Mouse (Mus musculus) olfactory bulb, adult 2 months (tissue): ENCODE results near the gene Sgce. TPM values are rescaled to one million over a fixed set of nuclear protein-coding genes. Genes with fewer than 3 reads are reported as not detected.

Experiments
- H3K27ac ChIP-seq: fragments of 200-500 bp; 2 replicates; pipeline ENCODE4 v1.5.1; 2012; ENCODE audit warnings: low read depth, low read length; ENCODE audit not compliant: insufficient read depth
- H3K4me1 ChIP-seq: fragments of 200-500 bp; 2 replicates; pipeline ENCODE4 v1.6.1; 2012; ENCODE audit warnings: low read length; ENCODE audit not compliant: control insufficient read depth, insufficient read depth
- H3K4me3 ChIP-seq: fragments of 200-500 bp; 2 replicates; pipeline ENCODE4 v1.5.1; 2012; ENCODE audit warnings: mild to moderate bottlenecking, low read depth, low read length, moderate library complexity; ENCODE audit not compliant: insufficient read depth
- CTCF ChIP-seq: fragments of 200-500 bp; IDR thresholded peaks from 2 replicates; pipeline ENCODE4 v1.5.1; 2012; ENCODE audit warnings: low read depth, mild to moderate bottlenecking, low read length, moderate library complexity; ENCODE audit not compliant: insufficient read depth
- POLR2A ChIP-seq: fragments of 200-500 bp; IDR thresholded peaks from 2 replicates; pipeline ENCODE4 v1.6.1; 2012; ENCODE audit warnings: mild to moderate bottlenecking, low read depth, low read length, moderate library complexity; ENCODE audit not compliant: insufficient read depth
- WGBS: fragments of 180-500 bp; shearing (Covaris S2); methylation state at CpG from one replicate; pipeline ENCODE4 v1.1.7; 2018; 5-methylcytosine and 5-hydroxymethylcytosine counted together
- polyA plus RNA-seq: library from polyadenylated mRNA; stranded (reverse); fragments of >200 nt; gene quantifications from 2 replicates; pipeline ENCODE4 v1.2.4, GENCODE M21; 2012; ENCODE audit warnings: low replicate concordance; ENCODE audit not compliant: missing spikeins, insufficient read depth, insufficient read length

The Sgce gene
- polyA plus RNA-seq, 1 experiment, result not detected

- WGBS, result 87% methylated on average over 2 of the region's 2 CpGs
- Histone ChIP-seq H3K27ac (no peak overlapping the region), H3K4me1 (no peaks in the 10 kb centered on the region), H3K4me3 (no peak overlapping the region)
- TF ChIP-seq POLR2A (no peak), CTCF (no peak)
Observed at GRCm38 (mm10) chr6:4728305-4728704, 18.7 kb downstream of the Sgce start.

DNA sequence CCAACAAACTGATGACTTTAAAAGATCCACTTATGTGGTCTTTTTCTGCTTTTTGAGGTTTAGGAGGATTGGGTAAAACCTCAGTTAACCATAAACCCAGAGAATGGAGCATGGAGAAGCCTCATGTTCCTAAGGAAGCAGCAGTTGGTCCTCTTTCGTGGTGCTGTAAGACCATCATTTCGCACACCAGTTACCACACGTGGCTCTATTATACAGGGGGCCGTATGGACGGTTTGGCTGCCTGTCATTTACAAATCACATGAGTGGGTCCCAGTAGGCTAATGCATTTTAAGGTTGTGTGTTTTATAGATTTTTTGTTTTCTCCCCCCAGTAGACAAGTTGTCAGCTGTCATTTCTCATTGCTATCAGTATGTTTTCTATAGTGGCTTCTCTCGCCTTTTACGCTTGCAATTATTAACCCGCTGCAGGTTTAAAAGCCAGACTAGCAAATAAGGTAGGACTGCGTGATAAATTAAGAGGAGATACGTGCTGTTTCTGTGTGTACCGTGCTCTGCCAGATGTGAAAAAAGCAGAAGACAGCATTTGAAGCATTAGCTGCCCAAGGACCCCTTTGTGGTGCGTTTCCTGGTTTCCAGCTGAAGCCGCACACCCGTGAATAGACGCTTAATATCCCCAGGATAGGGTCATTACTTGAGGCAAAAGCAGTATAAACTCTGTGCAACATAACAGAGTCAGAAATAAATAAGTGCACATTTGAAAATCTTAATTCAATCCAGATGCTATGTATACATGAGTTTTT is 22.8 kb downstream of the Sgce start:
- WGBS, result 84% methylated on average over 15 of the region's 15 CpGs
- Histone ChIP-seq H3K4me1 (no peaks in the 10 kb centered on the region), H3K4me3 (no peak overlapping the region), H3K27ac (no peak overlapping the region)
- no peak for TF ChIP-seq CTCF
- TF ChIP-seq POLR2A, result no peak

DNA sequence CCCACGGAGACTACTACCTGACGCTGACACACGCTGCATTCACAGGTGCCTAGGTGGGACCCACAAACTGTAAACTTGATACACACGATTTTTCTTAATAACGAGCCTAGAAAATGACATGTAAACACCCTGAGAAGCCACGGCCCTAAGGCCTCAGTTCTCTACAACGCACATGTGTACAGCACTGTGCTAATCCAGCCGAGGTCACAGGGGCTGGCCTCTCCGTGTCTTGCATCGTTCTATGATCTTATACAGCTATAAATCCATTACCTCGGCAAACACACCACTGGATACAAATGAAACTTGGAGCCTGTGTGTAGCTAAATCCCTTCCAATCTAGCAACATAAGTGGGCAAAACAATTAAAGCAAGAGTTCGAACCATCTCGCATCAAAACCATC is 24.3 kb downstream of the Sgce start:
- WGBS, result 86% methylated on average over 13 of the region's 13 CpGs
- Histone ChIP-seq H3K4me1 (no peaks in the 10 kb centered on the region), H3K4me3 (no peak overlapping the region), H3K27ac (no peak overlapping the region)
- TF ChIP-seq CTCF (no peak), POLR2A (no peak)

DNA sequence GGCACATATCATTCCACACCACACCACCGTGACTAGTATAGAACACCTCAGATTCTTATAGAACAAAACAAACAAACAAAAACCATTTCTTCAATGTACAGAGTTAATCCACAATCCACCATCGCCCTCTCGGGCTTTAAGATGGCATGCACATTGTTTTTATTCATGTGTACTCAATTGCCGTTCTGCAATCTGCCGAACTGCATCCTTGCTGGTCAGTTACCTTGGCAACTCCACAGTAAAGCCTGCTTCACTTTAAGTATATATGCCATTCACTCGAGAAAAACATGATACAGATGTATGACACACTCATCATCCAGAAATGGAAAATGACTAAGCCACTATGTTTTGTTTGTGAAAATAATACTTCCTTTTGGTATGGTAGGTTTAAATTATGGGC is 24.9 kb downstream of the Sgce start:
- TF ChIP-seq CTCF (no peak), POLR2A (no peak)
- no peaks in the 10 kb centered on the region for H3K4me1 ChIP-seq
- H3K27ac ChIP-seq, result no peak overlapping the region
- WGBS, result 54% methylated on average over 6 of the region's 6 CpGs
- no peak overlapping the region for H3K4me3 ChIP-seq

GRCm38 (mm10) chr6:4717344-4717743 is 29.7 kb downstream of the Sgce start:
- TF ChIP-seq POLR2A (no peak), CTCF (no peak)
- 82% methylated on average over 2 of the region's 2 CpGs for WGBS

GRCm38 (mm10) chr6:4716171-4716570 is 30.8 kb downstream of the Sgce start:
- WGBS, result 100% methylated on average over 2 of the region's 2 CpGs
- TF ChIP-seq POLR2A, result no peak
- no peak for TF ChIP-seq CTCF
- no peaks in the 10 kb centered on the region for H3K4me1 ChIP-seq
- no peak overlapping the region for H3K27ac ChIP-seq
- H3K4me3 ChIP-seq, result no peak overlapping the region

More at GRCm38 (mm10) chr6:4717344-4717743, 29.7 kb downstream of the Sgce start:
- Histone ChIP-seq H3K27ac (no peak overlapping the region), H3K4me1 (no peaks in the 10 kb centered on the region), H3K4me3 (no peak overlapping the region)

- TF ChIP-seq CTCF (no peak), POLR2A (no peak)
Observed at GRCm38 (mm10) chr6:4708971-4709370, 38.0 kb downstream of the Sgce start.

GRCm38 (mm10) chr6:4706415-4706814 is 40.6 kb downstream of the Sgce start:
- Histone ChIP-seq H3K4me1 (no peaks in the 10 kb centered on the region), H3K27ac (no peak overlapping the region), H3K4me3 (no peak overlapping the region)
- TF ChIP-seq POLR2A (no peak), CTCF (no peak)
- 83% methylated on average over 5 of the region's 5 CpGs for WGBS

More at GRCm38 (mm10) chr6:4708971-4709370, 38.0 kb downstream of the Sgce start:
- WGBS, result 94% methylated on average over 1 of the region's 1 CpGs
- H3K4me1 ChIP-seq, result no peaks in the 10 kb centered on the region
- no peak overlapping the region for H3K27ac ChIP-seq
- H3K4me3 ChIP-seq, result no peak overlapping the region

- 89% methylated on average over 7 of the region's 7 CpGs for WGBS
- H3K27ac ChIP-seq, result no peak overlapping the region
- TF ChIP-seq CTCF, result no peak
- TF ChIP-seq POLR2A, result no peak
- no peak overlapping the region for H3K4me3 ChIP-seq
- H3K4me1 ChIP-seq, result no peaks in the 10 kb centered on the region
Observed at GRCm38 (mm10) chr6:4703908-4704307, 43.1 kb downstream of the Sgce start.

- Histone ChIP-seq H3K27ac (no peak overlapping the region), H3K4me1 (no peaks in the 10 kb centered on the region), H3K4me3 (no peak overlapping the region)
- no peak for TF ChIP-seq CTCF
- TF ChIP-seq POLR2A, result no peak
- 90% methylated on average over 8 of the region's 8 CpGs for WGBS
Observed at GRCm38 (mm10) chr6:4701641-4702040, 45.4 kb downstream of the Sgce start.
